Mouse (Mus musculus): ENCODE measurements around the gene Arhgap15. TPM values are rescaled to one million over a fixed set of nuclear protein-coding genes. Genes with fewer than 3 reads are reported as not detected.

The Arhgap15 gene
- polyA plus RNA-seq, 1 experiment: 9.5 TPM

- TF ChIP-seq CTCF (IDR thresholded peaks at IDR 0.05; ENCODE audit: borderline replicate concordance, control insufficient read depth, extremely low read depth, insufficient read depth, low read length, poor library complexity) (no peak), POLR2A (IDR thresholded peaks at IDR 0.05; ENCODE audit: control insufficient read depth, extremely low read depth, insufficient read depth, low read length, poor library complexity) (no peak)
- H3K4me3 ChIP-seq (ENCODE audit: control insufficient read depth, insufficient read depth, low read length): no peak overlapping the region
- no peaks in the 10 kb centered on the region for H3K27me3 ChIP-seq (ENCODE audit: control insufficient read depth, insufficient read depth, low read length)
- H3K36me3 ChIP-seq (ENCODE audit: control insufficient read depth, insufficient read depth, low read length): no peaks in the 10 kb centered on the region
- no peaks in the 10 kb centered on the region for H3K4me1 ChIP-seq (replicated peaks; ENCODE audit: control insufficient read depth, insufficient read depth, low read length)
- WGBS: 96% methylated on average over 4 of the region's 4 CpGs
- H3K27ac ChIP-seq (ENCODE audit: control insufficient read depth, insufficient read depth, low read length): no peak overlapping the region
- no peak for DNase-seq
Measured at GRCm38 (mm10) chr2:44081241-44081640, 332.6 kb downstream of the Arhgap15 start.

DNA sequence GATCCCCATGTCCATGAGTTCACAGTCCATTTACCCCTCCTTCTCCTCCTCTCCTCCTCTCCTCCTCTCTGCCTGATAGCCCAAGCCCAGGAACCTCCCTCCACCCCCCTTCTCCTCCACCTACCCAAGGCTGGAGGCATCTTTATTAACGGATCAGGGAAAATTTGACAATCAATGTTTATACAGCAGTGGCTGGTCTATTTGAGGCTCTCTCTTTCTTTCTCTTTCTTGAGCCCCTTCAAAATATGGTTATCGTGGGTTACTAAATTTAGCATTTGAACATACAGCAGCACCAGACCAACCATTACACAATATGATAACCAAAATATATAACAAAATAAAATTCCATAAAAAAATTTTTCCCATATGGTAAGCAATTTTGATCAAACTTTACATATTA is 335.8 kb downstream of the Arhgap15 start:
- H3K36me3 ChIP-seq (ENCODE audit: control insufficient read depth, insufficient read depth, low read length): no peaks in the 10 kb centered on the region
- no peak overlapping the region for H3K27ac ChIP-seq (ENCODE audit: control insufficient read depth, insufficient read depth, low read length)
- H3K4me3 ChIP-seq (ENCODE audit: control insufficient read depth, insufficient read depth, low read length): no peak overlapping the region
- no peaks in the 10 kb centered on the region for H3K27me3 ChIP-seq (ENCODE audit: control insufficient read depth, insufficient read depth, low read length)
- no peak for TF ChIP-seq CTCF (IDR thresholded peaks at IDR 0.05; ENCODE audit: borderline replicate concordance, control insufficient read depth, extremely low read depth, insufficient read depth, low read length, poor library complexity)
- no peak for TF ChIP-seq POLR2A (IDR thresholded peaks at IDR 0.05; ENCODE audit: control insufficient read depth, extremely low read depth, insufficient read depth, low read length, poor library complexity)
- no peaks in the 10 kb centered on the region for H3K4me1 ChIP-seq (replicated peaks; ENCODE audit: control insufficient read depth, insufficient read depth, low read length)
- DNase-seq: no peak
- 87% methylated on average over 2 of the region's 2 CpGs for WGBS

- DNase-seq: no peak
- H3K36me3 ChIP-seq (ENCODE audit: control insufficient read depth, insufficient read depth, low read length): no peaks in the 10 kb centered on the region
- H3K4me3 ChIP-seq (ENCODE audit: control insufficient read depth, insufficient read depth, low read length): no peak overlapping the region
- no peaks in the 10 kb centered on the region for H3K27me3 ChIP-seq (ENCODE audit: control insufficient read depth, insufficient read depth, low read length)
- TF ChIP-seq POLR2A (IDR thresholded peaks at IDR 0.05; ENCODE audit: control insufficient read depth, extremely low read depth, insufficient read depth, low read length, poor library complexity) (no peak), CTCF (IDR thresholded peaks at IDR 0.05; ENCODE audit: borderline replicate concordance, control insufficient read depth, extremely low read depth, insufficient read depth, low read length, poor library complexity) (no peak)
- H3K27ac ChIP-seq (ENCODE audit: control insufficient read depth, insufficient read depth, low read length): no peak overlapping the region
- no peaks in the 10 kb centered on the region for H3K4me1 ChIP-seq (replicated peaks; ENCODE audit: control insufficient read depth, insufficient read depth, low read length)
- 88% methylated on average over 5 of the region's 5 CpGs for WGBS
Measured at GRCm38 (mm10) chr2:44086403-44087056, 337.9 kb downstream of the Arhgap15 start.

GRCm38 (mm10) chr2:44098552-44098951 is 349.9 kb downstream of the Arhgap15 start:
- Histone ChIP-seq H3K27me3 (ENCODE audit: control insufficient read depth, insufficient read depth, low read length) (no peaks in the 10 kb centered on the region), H3K27ac (ENCODE audit: control insufficient read depth, insufficient read depth, low read length) (no peak overlapping the region), H3K4me3 (ENCODE audit: control insufficient read depth, insufficient read depth, low read length) (no peak overlapping the region), H3K4me1 (replicated peaks; ENCODE audit: control insufficient read depth, insufficient read depth, low read length) (no peaks in the 10 kb centered on the region), H3K36me3 (ENCODE audit: control insufficient read depth, insufficient read depth, low read length) (no peaks in the 10 kb centered on the region)
- no peak for TF ChIP-seq CTCF (IDR thresholded peaks at IDR 0.05; ENCODE audit: borderline replicate concordance, control insufficient read depth, extremely low read depth, insufficient read depth, low read length, poor library complexity)
- no peak for TF ChIP-seq POLR2A (IDR thresholded peaks at IDR 0.05; ENCODE audit: control insufficient read depth, extremely low read depth, insufficient read depth, low read length, poor library complexity)
- no peak for DNase-seq
- WGBS: 96% methylated on average over 4 of the region's 4 CpGs

GRCm38 (mm10) chr2:44102351-44102750 is 353.7 kb downstream of the Arhgap15 start:
- TF ChIP-seq CTCF (IDR thresholded peaks at IDR 0.05; ENCODE audit: borderline replicate concordance, control insufficient read depth, extremely low read depth, insufficient read depth, low read length, poor library complexity) (no peak), POLR2A (IDR thresholded peaks at IDR 0.05; ENCODE audit: control insufficient read depth, extremely low read depth, insufficient read depth, low read length, poor library complexity) (no peak)
- H3K4me3 ChIP-seq (ENCODE audit: control insufficient read depth, insufficient read depth, low read length): no peak overlapping the region
- 97% methylated on average over 6 of the region's 6 CpGs for WGBS
- no peaks in the 10 kb centered on the region for H3K4me1 ChIP-seq (replicated peaks; ENCODE audit: control insufficient read depth, insufficient read depth, low read length)
- H3K27me3 ChIP-seq (ENCODE audit: control insufficient read depth, insufficient read depth, low read length): no peaks in the 10 kb centered on the region
- no peak for DNase-seq
- H3K36me3 ChIP-seq (ENCODE audit: control insufficient read depth, insufficient read depth, low read length): no peaks in the 10 kb centered on the region
- no peak overlapping the region for H3K27ac ChIP-seq (ENCODE audit: control insufficient read depth, insufficient read depth, low read length)

DNA sequence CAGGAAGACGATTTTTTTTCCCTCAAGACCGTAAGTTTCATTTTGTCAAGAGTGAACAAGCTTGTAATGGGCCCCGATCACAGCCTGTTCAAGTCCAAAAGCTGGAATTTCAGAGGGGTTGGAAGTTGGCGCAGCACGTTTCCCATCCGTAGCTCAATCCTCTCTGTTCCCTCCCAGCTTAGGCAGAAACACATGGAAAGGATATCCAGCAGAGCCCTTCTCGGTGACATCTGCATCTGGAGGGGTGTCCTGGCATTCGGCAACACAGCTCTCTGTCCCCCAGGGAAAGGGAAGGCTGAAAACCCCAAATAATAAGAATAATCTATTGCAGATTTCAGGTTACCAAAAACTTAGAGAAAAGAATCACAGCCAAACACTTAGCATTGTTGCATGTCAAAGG is 354.7 kb downstream of the Arhgap15 start:
- Histone ChIP-seq H3K4me1 (replicated peaks; ENCODE audit: control insufficient read depth, insufficient read depth, low read length) (no peaks in the 10 kb centered on the region), H3K36me3 (ENCODE audit: control insufficient read depth, insufficient read depth, low read length) (no peaks in the 10 kb centered on the region), H3K27me3 (ENCODE audit: control insufficient read depth, insufficient read depth, low read length) (no peaks in the 10 kb centered on the region), H3K4me3 (ENCODE audit: control insufficient read depth, insufficient read depth, low read length) (no peak overlapping the region), H3K27ac (ENCODE audit: control insufficient read depth, insufficient read depth, low read length) (no peak overlapping the region)
- 97% methylated on average over 8 of the region's 8 CpGs for WGBS
- TF ChIP-seq POLR2A (IDR thresholded peaks at IDR 0.05; ENCODE audit: control insufficient read depth, extremely low read depth, insufficient read depth, low read length, poor library complexity) (no peak), CTCF (IDR thresholded peaks at IDR 0.05; ENCODE audit: borderline replicate concordance, control insufficient read depth, extremely low read depth, insufficient read depth, low read length, poor library complexity) (no peak)
- no peak for DNase-seq

DNA sequence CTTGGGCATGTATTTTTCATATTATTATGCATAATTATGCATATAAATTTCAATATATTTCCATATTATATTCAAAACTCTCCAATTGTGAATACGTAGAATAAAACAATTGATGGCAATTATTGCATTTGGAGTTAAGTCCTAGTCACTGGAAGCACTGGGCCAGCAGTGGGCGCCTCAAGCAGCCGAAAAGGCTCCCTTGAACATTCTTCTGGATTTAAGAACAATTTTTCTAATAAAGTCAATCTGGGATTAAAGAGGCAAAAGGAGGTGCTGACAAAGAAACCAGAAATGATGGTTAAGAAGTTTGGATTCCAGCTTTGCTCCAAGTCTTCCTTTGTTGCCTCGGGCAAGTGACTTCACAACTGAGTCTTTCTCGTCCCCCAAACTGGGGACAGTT is 355.1 kb downstream of the Arhgap15 start:
- no peak for DNase-seq
- TF ChIP-seq POLR2A (IDR thresholded peaks at IDR 0.05; ENCODE audit: control insufficient read depth, extremely low read depth, insufficient read depth, low read length, poor library complexity) (no peak), CTCF (IDR thresholded peaks at IDR 0.05; ENCODE audit: borderline replicate concordance, control insufficient read depth, extremely low read depth, insufficient read depth, low read length, poor library complexity) (no peak)
- H3K4me1 ChIP-seq (replicated peaks; ENCODE audit: control insufficient read depth, insufficient read depth, low read length): no peaks in the 10 kb centered on the region
- H3K4me3 ChIP-seq (ENCODE audit: control insufficient read depth, insufficient read depth, low read length): no peak overlapping the region
- 98% methylated on average over 5 of the region's 5 CpGs for WGBS
- no peaks in the 10 kb centered on the region for H3K27me3 ChIP-seq (ENCODE audit: control insufficient read depth, insufficient read depth, low read length)
- no peaks in the 10 kb centered on the region for H3K36me3 ChIP-seq (ENCODE audit: control insufficient read depth, insufficient read depth, low read length)
- no peak overlapping the region for H3K27ac ChIP-seq (ENCODE audit: control insufficient read depth, insufficient read depth, low read length)
